Mouse (Mus musculus): ENCODE data around the gene Map3k5. TPM values are rescaled to one million over a fixed set of nuclear protein-coding genes. Genes with fewer than 3 reads are reported as not detected.

Gene Map3k5
- polyA plus RNA-seq, 1 experiment: 0.53 TPM

- no peak overlapping the region for H3K4me2 ChIP-seq (ENCODE audit: low read depth)
- no peaks in the 10 kb centered on the region for H3K36me3 ChIP-seq (ENCODE audit: control insufficient read depth, insufficient read depth)
- H3K79me2 ChIP-seq (ENCODE audit: control insufficient read depth, insufficient read depth): no peaks in the 10 kb centered on the region
- H3ac ChIP-seq (ENCODE audit: control insufficient read depth, insufficient read length): no peak overlapping the region
- H3K4me3 ChIP-seq: no peak overlapping the region
- TF ChIP-seq CEBPB (IDR thresholded peaks at IDR 0.05; ENCODE audit: insufficient read depth, poor library complexity, severe bottlenecking) (no peak), REST (IDR thresholded peaks at IDR 0.05; ENCODE audit: insufficient read depth, insufficient read length) (no peak), TCF12 (IDR thresholded peaks at IDR 0.05; ENCODE audit: insufficient read depth, poor library complexity, severe bottlenecking) (no peak), MYOG (IDR thresholded peaks at IDR 0.05; ENCODE audit: control insufficient read depth in 1 of 3, insufficient read depth in 1 of 3, insufficient read length in 2 of 3, low read depth in 2 of 3) (no peak), USF1 (IDR thresholded peaks at IDR 0.05; ENCODE audit: low read depth) (no peak), TCF3 (IDR thresholded peaks at IDR 0.05; ENCODE audit: insufficient read length, low read depth) (no peak), POLR2AphosphoS2 (IDR thresholded peaks at IDR 0.05; ENCODE audit: insufficient read length, low read depth) (no peak), E2F4 (IDR thresholded peaks at IDR 0.05; ENCODE audit: insufficient read depth) (no peak), POLR2A (IDR thresholded peaks at IDR 0.05; ENCODE audit: insufficient read length, low read depth) (no peak), SRF (IDR thresholded peaks at IDR 0.05; ENCODE audit: control insufficient read depth, insufficient read length, low read depth) (no peak), MAX (IDR thresholded peaks at IDR 0.05; ENCODE audit: low read depth) (no peak), MYOD1 (IDR thresholded peaks at IDR 0.05; ENCODE audit: control insufficient read depth in 1 of 3, insufficient read length in 2 of 3, low read depth in 2 of 3) (no peak)
- H3K27me3 ChIP-seq (ENCODE audit: control insufficient read depth, insufficient read depth, insufficient read length): no peaks in the 10 kb centered on the region
Observed at GRCm38 (mm10) chr10:19942621-19943020, 8.3 kb downstream of the Map3k5 start.

- H3ac ChIP-seq (ENCODE audit: control insufficient read depth, insufficient read length): no peak overlapping the region
- no peaks in the 10 kb centered on the region for H3K27me3 ChIP-seq (ENCODE audit: control insufficient read depth, insufficient read depth, insufficient read length)
- TF ChIP-seq REST (IDR thresholded peaks at IDR 0.05; ENCODE audit: insufficient read depth, insufficient read length) (no peak), E2F4 (IDR thresholded peaks at IDR 0.05; ENCODE audit: insufficient read depth) (no peak), POLR2A (IDR thresholded peaks at IDR 0.05; ENCODE audit: insufficient read length, low read depth) (no peak), POLR2AphosphoS2 (IDR thresholded peaks at IDR 0.05; ENCODE audit: insufficient read length, low read depth) (no peak), MAX (IDR thresholded peaks at IDR 0.05; ENCODE audit: low read depth) (no peak), TCF3 (IDR thresholded peaks at IDR 0.05; ENCODE audit: insufficient read length, low read depth) (no peak), USF1 (IDR thresholded peaks at IDR 0.05; ENCODE audit: low read depth) (no peak), TCF12 (IDR thresholded peaks at IDR 0.05; ENCODE audit: insufficient read depth, poor library complexity, severe bottlenecking) (no peak), SRF (IDR thresholded peaks at IDR 0.05; ENCODE audit: control insufficient read depth, insufficient read length, low read depth) (no peak), MYOD1 (IDR thresholded peaks at IDR 0.05; ENCODE audit: control insufficient read depth in 1 of 3, insufficient read length in 2 of 3, low read depth in 2 of 3) (no peak), MYOG (IDR thresholded peaks at IDR 0.05; ENCODE audit: control insufficient read depth in 1 of 3, insufficient read depth in 1 of 3, insufficient read length in 2 of 3, low read depth in 2 of 3) (no peak), CEBPB (IDR thresholded peaks at IDR 0.05; ENCODE audit: insufficient read depth, poor library complexity, severe bottlenecking) (no peak)
- no peak overlapping the region for H3K4me3 ChIP-seq
- H3K4me2 ChIP-seq (ENCODE audit: low read depth): no peak overlapping the region
- H3K79me2 ChIP-seq (ENCODE audit: control insufficient read depth, insufficient read depth): no peaks in the 10 kb centered on the region
- H3K36me3 ChIP-seq (ENCODE audit: control insufficient read depth, insufficient read depth): no peaks in the 10 kb centered on the region
Observed at GRCm38 (mm10) chr10:19945651-19946050, 11.4 kb downstream of the Map3k5 start.

- H3K79me2 ChIP-seq (ENCODE audit: control insufficient read depth, insufficient read depth): no peaks in the 10 kb centered on the region
- no peak overlapping the region for H3K4me2 ChIP-seq (ENCODE audit: low read depth)
- no peak overlapping the region for H3K4me3 ChIP-seq
- H3K27me3 ChIP-seq (ENCODE audit: control insufficient read depth, insufficient read depth, insufficient read length): no peaks in the 10 kb centered on the region
- no peak for TF ChIP-seq POLR2AphosphoS2 (IDR thresholded peaks at IDR 0.05; ENCODE audit: insufficient read length, low read depth)
- TF ChIP-seq MYOD1 (IDR thresholded peaks at IDR 0.05; ENCODE audit: control insufficient read depth in 1 of 3, insufficient read length in 2 of 3, low read depth in 2 of 3): no peak
- no peak for TF ChIP-seq TCF12 (IDR thresholded peaks at IDR 0.05; ENCODE audit: insufficient read depth, poor library complexity, severe bottlenecking)
- TF ChIP-seq SRF (IDR thresholded peaks at IDR 0.05; ENCODE audit: control insufficient read depth, insufficient read length, low read depth): no peak
- TF ChIP-seq REST (IDR thresholded peaks at IDR 0.05; ENCODE audit: insufficient read depth, insufficient read length): no peak
- no peak for TF ChIP-seq POLR2A (IDR thresholded peaks at IDR 0.05; ENCODE audit: insufficient read length, low read depth)
- no peak for TF ChIP-seq MYOG (IDR thresholded peaks at IDR 0.05; ENCODE audit: control insufficient read depth in 1 of 3, insufficient read depth in 1 of 3, insufficient read length in 2 of 3, low read depth in 2 of 3)
- no peak for TF ChIP-seq CEBPB (IDR thresholded peaks at IDR 0.05; ENCODE audit: insufficient read depth, poor library complexity, severe bottlenecking)
- no peak for TF ChIP-seq E2F4 (IDR thresholded peaks at IDR 0.05; ENCODE audit: insufficient read depth)
- TF ChIP-seq MAX (IDR thresholded peaks at IDR 0.05; ENCODE audit: low read depth): no peak
- TF ChIP-seq USF1 (IDR thresholded peaks at IDR 0.05; ENCODE audit: low read depth): no peak
- TF ChIP-seq TCF3 (IDR thresholded peaks at IDR 0.05; ENCODE audit: insufficient read length, low read depth): no peak
- H3ac ChIP-seq (ENCODE audit: control insufficient read depth, insufficient read length): no peak overlapping the region
- H3K36me3 ChIP-seq (ENCODE audit: control insufficient read depth, insufficient read depth): no peaks in the 10 kb centered on the region
Observed at GRCm38 (mm10) chr10:19946644-19947043, 12.4 kb downstream of the Map3k5 start.

- H3K4me3 ChIP-seq: no peak overlapping the region
- H3K4me2 ChIP-seq (ENCODE audit: low read depth): no peak overlapping the region
- no peaks in the 10 kb centered on the region for H3K27me3 ChIP-seq (ENCODE audit: control insufficient read depth, insufficient read depth, insufficient read length)
- H3K79me2 ChIP-seq (ENCODE audit: control insufficient read depth, insufficient read depth): no peaks in the 10 kb centered on the region
- no peaks in the 10 kb centered on the region for H3K36me3 ChIP-seq (ENCODE audit: control insufficient read depth, insufficient read depth)
- H3ac ChIP-seq (ENCODE audit: control insufficient read depth, insufficient read length): no peak overlapping the region
- TF ChIP-seq MYOD1 (IDR thresholded peaks at IDR 0.05; ENCODE audit: control insufficient read depth in 1 of 3, insufficient read length in 2 of 3, low read depth in 2 of 3) (no peak), TCF12 (IDR thresholded peaks at IDR 0.05; ENCODE audit: insufficient read depth, poor library complexity, severe bottlenecking) (no peak), USF1 (IDR thresholded peaks at IDR 0.05; ENCODE audit: low read depth) (no peak), TCF3 (IDR thresholded peaks at IDR 0.05; ENCODE audit: insufficient read length, low read depth) (no peak), POLR2A (IDR thresholded peaks at IDR 0.05; ENCODE audit: insufficient read length, low read depth) (no peak), SRF (IDR thresholded peaks at IDR 0.05; ENCODE audit: control insufficient read depth, insufficient read length, low read depth) (no peak), REST (IDR thresholded peaks at IDR 0.05; ENCODE audit: insufficient read depth, insufficient read length) (no peak), POLR2AphosphoS2 (IDR thresholded peaks at IDR 0.05; ENCODE audit: insufficient read length, low read depth) (no peak), CEBPB (IDR thresholded peaks at IDR 0.05; ENCODE audit: insufficient read depth, poor library complexity, severe bottlenecking) (no peak), MAX (IDR thresholded peaks at IDR 0.05; ENCODE audit: low read depth) (no peak), MYOG (IDR thresholded peaks at IDR 0.05; ENCODE audit: control insufficient read depth in 1 of 3, insufficient read depth in 1 of 3, insufficient read length in 2 of 3, low read depth in 2 of 3) (no peak), E2F4 (IDR thresholded peaks at IDR 0.05; ENCODE audit: insufficient read depth) (no peak)
Observed at GRCm38 (mm10) chr10:19947441-19947840, 13.2 kb downstream of the Map3k5 start.
